Mouse (Mus musculus) c-Kit-positive CD71-positive TER-119-negative erythroid progenitor cells, embryonic 14.5 days (primary cell): ENCODE data around the gene Ncoa1.
A peak's percentile ranks its signal among the peaks of the same experiment; 100 is the strongest.

ENCODE experiments used
- DNase-seq: peaks from one replicate; pipeline ENCODE4 v3.0.0-alpha.2; 2013; ENCODE audit warnings: low read depth

The Ncoa1 gene

GRCm38 (mm10) chr12:4476832-4477671 lies at the start of gene Ncoa1:
Gene Ncoa1 (minus strand): TSS chr12:4477182.
- DNase-seq, result no peak

GRCm38 (mm10) chr12:4524546-4524945 lies 47.6 kb upstream of the Ncoa1 start:
- no peak for DNase-seq

- no peak for DNase-seq
Measured at GRCm38 (mm10) chr12:4523688-4524298, 46.8 kb upstream of the Ncoa1 start.

- DNase-seq, result no peak
Measured at GRCm38 (mm10) chr12:4523208-4523607, 46.2 kb upstream of the Ncoa1 start.

- DNase-seq, result no peak
Measured at GRCm38 (mm10) chr12:4518957-4519356, 42.0 kb upstream of the Ncoa1 start.

GRCm38 (mm10) chr12:4509591-4510061 lies 32.6 kb upstream of the Ncoa1 start:
- no peak for DNase-seq

- DNase-seq, result no peak
Measured at GRCm38 (mm10) chr12:4508182-4508581, 31.2 kb upstream of the Ncoa1 start.

- no peak for DNase-seq
Measured at GRCm38 (mm10) chr12:4507461-4507860, 30.5 kb upstream of the Ncoa1 start.

- no peak for DNase-seq
Measured at GRCm38 (mm10) chr12:4506810-4507430, 29.9 kb upstream of the Ncoa1 start.

- DNase-seq, result no peak
Measured at GRCm38 (mm10) chr12:4505298-4505697, 28.3 kb upstream of the Ncoa1 start.

- no peak for DNase-seq
Measured at GRCm38 (mm10) chr12:4503673-4504326, 26.8 kb upstream of the Ncoa1 start.

GRCm38 (mm10) chr12:4501916-4502315 lies 24.9 kb upstream of the Ncoa1 start:
- DNase-seq, result peak; percentile 71

- DNase-seq, result no peak
Measured at GRCm38 (mm10) chr12:4500516-4500915, 23.5 kb upstream of the Ncoa1 start.

- DNase-seq, result no peak
Measured at GRCm38 (mm10) chr12:4499651-4500175, 22.7 kb upstream of the Ncoa1 start.

GRCm38 (mm10) chr12:4488411-4488810 lies 11.4 kb upstream of the Ncoa1 start:
- DNase-seq, result no peak

- DNase-seq, result no peak
Measured at GRCm38 (mm10) chr12:4483386-4483785, 6.4 kb upstream of the Ncoa1 start.

GRCm38 (mm10) chr12:4481687-4482086 lies 4.7 kb upstream of the Ncoa1 start:
- DNase-seq, result no peak

GRCm38 (mm10) chr12:4480250-4480649 lies 3.3 kb upstream of the Ncoa1 start:
- no peak for DNase-seq

GRCm38 (mm10) chr12:4479171-4479881 lies 2.3 kb upstream of the Ncoa1 start:
- no peak for DNase-seq

GRCm38 (mm10) chr12:4477941-4478795 lies 1.2 kb upstream of the Ncoa1 start:
- DNase-seq, result no peak
